Mouse (Mus musculus) right cerebral cortex, postnatal 4 days (tissue): ENCODE results near the gene Tex26.

Source experiments
- DNase-seq: peaks from one replicate; pipeline ENCODE4 v3.0.0-alpha.2; 2022

Tex26 gene

DNA sequence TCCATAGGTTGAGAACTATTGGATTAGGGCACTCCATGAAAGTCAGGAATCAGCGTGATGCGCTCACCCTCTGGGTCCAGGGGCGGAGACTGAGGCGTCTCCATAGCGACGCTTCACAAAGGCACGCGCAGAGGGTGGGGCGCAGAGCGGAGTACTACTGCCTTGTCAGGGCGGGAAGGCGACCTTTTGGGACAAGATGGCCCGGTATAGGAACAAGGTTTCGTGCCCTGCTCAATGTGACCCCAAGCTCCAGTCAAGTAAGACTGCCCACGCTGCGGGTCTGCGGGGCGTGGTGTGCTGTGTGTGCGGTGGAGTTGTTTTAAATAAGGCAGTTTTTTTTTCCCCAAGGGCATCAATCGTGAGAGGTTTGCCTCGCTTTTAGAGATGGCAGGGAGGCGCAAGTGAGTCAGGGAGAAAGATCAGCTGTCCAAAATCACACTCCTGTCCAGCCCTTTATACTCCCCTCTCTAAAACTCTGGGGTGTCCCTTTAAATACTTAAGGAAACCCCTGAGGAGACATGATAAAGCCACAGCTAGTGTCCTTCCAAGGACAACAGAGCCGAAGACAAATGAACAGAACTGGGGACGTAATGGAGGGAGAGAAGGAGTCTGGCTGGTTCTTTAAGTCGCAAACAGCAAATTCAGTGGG is at the start of gene Tex26:
TSS of gene Tex26 (plus strand) at position 130 of the 649 bp plus-strand sequence.
- peak; percentile 73 for DNase-seq

DNA sequence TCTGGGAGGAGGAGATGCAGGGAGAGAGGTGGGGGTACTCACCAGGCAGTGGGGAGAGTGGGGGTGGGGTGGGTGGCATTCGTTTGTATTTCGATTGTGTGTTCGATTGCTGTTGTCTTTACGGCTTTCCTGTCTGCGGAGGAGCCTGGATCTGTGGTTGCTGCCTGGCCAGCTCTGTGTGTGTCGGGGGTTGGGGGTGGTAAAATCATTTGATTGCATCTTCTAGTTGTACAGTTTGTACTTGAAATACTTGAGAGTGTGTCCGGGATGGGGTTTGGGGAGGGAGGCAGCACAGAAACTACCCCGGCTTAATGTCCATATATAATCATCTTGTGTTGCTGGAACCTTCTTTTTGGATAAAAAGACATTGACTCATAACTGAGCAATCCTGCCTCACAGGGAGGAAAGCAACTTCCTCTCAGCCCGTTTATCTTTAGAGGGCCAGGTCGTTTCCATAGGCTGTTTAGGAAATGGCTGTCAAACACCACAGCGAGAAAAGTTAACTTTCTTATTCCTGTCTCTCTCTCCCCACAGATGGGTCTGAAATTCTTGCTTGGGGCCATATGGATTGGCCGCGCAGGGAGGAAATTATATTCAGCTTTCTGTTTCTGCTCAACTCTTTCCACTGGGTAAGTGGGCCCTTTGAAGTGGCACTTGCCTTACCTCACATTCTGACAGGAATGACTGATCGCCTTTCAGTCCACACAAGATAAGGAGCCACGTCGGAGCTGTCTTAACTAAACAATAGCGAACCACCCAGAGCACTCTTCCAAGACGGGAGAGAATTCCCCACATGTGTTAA is 47.7 kb upstream of the Tex26 start:
- no peak for DNase-seq

DNA sequence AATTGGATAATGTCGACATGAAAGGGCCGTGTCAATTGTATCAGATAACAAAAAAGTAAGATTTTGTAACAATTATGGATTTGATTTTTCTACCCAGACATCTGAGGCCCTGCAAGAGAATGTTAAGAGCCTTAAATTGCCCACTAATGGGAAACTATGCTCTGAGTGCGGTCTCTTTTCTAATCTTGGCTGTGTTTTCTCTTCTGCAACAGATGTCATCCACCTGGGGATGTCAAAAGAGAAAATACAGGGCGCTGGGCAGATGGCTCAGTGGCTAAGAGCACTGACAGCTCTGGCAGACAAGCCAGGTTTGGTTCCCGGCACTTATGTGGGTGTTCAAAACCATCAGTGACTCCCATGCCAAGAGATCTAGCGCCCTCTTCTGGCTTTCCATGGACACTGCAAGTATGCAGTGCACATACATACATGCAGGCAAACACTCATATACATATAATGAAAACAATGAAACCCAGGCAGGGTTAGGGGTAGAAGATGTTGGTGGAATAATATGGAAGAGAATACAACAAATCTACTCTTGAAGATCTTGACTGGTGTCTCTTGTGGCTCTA is 47.0 kb upstream of the Tex26 start:
- no peak for DNase-seq

DNA sequence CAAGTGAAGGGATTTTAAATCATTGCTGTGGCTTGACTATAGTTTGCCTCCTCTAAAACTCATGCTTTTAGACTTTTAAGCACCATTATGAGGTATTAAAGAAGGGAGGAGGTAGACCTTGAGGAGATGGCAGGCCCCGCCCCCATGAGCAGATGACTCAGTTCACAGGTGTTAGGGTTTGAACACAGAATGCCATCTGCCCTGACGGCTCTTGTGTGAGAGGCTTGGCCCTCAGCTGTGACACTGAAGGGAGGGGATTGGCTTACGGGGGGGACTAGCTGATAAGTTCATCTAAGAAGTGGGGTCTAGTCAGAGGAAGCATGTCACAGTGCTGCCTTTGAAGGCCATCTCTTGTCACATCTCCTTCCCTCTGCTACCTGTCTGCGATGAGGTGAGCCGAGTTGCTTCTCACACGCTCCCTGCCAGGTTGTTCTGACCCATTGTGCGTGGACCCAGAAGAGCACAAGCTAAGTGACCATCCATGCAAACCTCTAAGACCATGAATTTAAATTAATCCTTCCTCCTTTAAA is 37.9 kb upstream of the Tex26 start:
- DNase-seq, result no peak

DNA sequence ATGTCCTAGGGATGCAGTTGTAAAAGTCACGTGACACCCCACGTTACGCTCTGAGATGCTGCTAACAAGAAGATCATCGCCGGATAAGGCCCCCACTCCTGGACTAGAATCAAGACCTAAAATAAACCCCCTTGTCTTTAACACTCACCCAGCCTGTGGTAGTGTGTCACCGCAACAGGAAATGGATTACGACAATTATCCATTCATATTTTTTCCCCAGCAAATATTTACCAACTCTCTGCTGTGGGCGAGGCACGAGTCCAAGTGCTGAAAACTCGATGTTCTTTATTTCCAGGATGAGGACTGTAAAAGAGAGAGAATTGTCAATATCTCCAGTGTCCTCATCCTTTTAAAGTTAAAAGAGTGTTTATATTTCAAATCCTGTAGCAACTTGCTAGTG is 37.4 kb upstream of the Tex26 start:
- DNase-seq, result no peak

DNA sequence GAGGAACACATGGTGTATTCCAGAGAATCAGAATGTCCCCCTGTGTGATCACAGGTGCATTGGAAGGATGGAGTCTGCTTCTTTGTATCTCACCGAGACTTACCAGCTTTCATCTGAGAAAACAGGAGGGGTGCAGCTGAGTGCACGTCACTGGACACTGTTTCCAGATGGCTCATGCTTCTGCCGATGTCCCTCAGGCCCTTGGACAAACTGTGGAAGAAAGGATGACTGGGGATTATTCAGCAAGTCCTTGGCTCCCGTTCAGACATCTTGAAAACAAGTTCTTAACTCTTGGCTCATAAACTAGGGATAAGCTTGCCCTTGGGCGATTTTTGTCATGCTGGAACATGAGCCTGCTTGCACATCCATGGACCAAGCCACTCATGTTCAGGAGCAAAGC is 36.1 kb upstream of the Tex26 start:
- no peak for DNase-seq

DNA sequence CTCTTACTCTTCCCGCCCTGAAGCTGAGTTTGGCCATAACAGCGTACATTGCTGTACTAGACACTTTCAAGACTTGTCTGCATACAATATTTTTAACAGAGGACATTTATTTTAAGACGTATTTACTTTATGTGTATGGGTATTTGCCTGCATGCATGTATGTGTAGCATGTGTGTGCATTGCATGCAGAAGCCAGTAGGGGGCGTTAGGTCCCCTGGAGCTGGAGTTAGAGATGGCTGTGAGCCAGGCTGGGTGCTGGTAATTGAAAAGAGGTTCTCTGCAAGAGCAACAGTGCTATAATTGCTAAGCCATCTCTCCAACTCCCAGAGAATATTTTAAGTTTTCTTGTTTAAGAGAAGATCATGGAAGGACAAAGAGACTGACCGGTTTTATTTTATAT is 34.8 kb upstream of the Tex26 start:
- DNase-seq, result no peak

DNA sequence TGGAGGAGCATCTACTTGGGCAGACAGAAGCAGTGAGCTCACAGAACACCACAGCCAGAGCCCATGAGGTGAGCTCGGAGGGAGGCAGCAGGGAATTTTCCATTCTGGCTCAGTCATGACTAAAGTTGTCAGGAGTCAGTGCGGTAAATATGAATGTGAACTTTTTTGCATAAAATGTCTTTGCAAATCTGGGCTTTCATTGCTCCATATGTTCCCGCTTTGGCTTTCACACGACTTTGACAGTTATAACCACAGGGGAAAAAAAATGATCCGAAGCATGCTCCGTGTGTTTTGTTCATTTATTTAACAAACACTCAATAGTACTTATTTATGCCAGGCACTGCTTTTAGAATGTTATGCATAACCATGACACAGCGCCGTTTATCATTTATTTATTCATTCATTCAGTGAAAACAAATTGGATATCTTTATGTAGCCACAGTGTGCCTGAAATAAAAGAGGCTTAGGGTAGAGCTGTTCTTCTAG is 32.6 kb upstream of the Tex26 start:
- no peak for DNase-seq

DNA sequence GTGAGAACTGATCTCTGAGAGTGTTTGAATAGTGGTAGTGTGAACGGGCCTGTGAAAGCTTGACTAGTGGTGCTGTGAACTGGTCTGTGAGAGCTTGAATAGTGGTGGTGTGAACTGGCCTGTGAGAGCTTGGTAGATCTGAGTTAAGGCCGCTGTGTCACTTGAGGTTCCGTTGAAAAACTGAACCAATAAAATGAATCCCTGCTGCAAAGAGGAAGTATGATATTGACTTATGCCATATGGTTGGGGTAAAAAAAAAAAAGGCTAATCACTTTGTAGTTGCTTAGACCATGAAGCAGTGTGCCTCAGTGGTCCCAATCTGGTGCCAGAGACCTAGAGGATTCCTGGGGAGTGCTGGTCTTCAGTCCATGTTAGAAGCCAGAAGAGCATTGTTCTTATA is 30.0 kb upstream of the Tex26 start:
- no peak for DNase-seq

DNA sequence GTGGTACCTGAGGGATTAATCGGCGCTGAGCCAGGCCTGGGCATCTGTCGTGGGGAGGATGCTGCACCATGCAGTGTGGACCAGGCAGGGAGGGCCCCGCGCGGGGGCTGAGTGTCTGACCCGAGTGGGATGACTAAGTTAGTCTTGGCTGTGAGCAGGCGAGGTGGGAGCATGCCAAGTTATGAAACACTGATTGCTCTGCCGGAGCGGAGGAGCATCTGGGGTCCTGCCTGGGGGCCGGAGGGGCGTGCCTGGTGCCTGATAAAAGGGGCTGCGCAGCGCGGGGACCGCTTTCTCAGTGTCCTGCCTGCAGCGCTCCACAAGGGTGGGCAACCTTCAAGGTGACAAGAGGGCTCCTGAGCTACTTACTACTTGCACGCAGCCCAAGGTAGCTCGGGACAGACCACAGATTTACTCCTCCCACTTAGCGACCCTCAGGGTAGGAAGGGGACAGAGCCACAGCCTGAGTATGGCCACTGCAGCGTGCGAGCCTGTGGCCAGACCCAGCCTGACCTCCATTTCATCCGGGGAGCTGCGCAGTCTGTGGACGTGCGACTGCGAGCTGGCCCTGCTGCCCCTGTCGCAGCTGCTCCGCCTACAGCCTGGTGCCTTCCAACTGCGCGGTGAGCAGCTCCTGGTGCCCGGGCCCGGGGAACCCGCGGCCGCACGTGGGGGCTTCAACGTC is 27.8 kb upstream of the Tex26 start, which contains the start of gene Medag:
TSS of gene Medag (plus strand) at position 241 of the 685 bp plus-strand sequence.
- DNase-seq, result peak; percentile 48

DNA sequence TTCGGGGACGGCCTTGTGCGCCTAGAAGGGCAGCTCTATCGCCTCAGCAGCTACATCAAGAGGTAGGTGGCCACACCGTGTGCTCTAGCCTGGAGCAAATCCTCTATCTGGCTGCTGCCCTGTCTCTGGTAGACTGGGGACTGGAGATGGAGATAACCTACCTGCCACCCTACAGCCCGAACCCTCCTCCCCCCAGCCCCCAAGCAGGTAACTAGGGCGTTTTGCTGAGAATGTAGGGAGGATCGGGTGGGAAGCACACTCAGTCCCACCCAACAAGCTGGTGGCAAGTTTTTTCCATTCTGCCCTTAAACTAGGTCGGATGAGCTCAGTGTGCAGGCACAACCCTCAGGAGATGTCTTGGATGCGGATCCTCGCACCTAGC is 27.3 kb upstream of the Tex26 start:
- no peak for DNase-seq

DNA sequence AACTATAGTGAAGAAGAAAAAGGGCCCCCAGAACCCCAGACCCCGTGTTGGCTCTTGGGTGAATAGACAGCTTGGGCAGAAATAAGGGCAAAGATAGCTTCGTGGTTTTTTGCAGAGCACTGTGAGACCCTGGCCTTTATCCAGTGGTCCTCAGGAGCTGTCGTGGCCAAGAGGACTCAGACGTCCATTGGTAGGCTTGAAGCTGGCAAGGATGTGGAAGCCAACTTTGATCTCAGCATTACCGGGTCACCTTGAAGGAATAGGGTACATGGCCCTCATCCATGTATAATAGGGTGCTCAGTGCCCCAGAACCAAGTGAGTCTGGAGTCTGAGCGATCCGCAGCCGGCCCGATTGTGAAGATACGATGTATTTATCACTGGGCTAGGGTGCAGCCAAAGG is 26.8 kb upstream of the Tex26 start:
- no peak for DNase-seq

DNA sequence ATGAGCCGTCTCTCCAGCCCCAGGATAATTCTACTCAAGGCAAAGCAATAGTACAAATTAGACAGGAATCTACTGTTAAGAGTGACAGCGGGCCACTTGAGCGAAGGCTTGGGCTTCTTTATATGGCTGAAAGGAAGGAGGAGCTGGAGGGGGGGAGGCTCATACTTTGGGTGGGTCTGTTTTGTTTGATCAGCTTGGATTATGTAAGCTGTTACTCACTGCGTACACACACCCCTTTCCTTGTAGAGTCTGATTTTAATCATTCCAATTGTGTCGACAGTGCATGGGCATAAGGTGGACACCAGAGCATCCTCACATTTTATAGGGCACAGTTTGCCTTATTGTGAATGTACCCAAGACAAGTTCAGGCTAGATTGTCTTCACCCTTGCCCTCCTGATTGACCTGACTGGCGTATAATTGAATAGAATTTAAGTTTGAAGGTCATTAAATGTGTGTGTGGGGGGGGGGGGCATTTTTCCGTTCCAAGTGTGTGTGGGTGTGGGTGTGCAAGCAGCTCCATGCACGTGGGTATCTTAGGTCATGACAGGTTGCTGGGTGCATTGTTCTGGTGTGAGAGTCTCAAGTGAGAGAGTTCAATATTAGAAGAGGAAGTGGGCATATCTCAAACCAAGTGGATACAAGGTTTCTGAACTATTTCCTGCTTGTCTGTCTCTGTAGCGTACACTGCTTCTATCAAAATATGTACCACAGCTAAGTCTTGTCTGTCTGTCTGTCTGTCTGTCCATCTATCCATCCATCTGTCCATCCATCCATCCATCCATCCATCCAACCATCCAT is 24.9 kb upstream of the Tex26 start:
- no peak for DNase-seq

DNA sequence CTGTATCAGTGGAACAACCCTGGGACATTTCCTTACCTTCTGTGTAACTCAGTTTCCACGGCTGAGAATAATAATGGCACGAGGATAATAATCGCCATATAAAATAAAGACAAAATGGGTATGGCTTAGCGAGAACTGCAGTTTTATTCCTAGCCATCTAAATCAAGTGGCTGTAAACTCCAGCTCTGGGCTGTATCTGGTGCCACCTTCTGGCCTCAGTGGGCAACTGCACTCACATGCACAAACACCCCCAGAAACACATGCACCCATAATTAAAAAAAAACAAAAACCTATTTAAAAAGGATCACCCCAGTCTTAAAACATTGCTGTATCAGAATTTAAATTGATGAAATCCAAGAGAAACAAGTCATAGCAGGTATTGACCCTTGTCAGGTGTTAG is 22.1 kb upstream of the Tex26 start:
- no peak for DNase-seq

DNA sequence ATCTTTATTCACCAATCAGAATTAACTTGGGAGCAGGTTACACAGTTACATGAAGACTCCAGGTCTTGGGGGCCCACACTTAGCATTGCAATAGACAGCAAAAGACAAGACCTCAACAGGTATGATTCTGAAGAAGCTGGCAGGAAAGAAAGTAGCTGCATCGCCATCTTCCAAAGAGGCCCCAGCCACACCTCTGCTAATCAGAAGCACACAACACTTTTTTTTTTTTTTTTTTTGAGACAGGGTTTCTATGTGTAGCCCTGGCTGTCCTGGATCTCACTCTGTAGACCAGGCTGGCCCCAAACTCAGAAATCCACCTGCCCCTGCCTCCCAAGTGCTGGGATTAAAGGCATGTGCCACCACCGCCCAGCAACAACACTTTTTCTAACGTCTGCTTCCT is 12.9 kb upstream of the Tex26 start:
- DNase-seq, result no peak

DNA sequence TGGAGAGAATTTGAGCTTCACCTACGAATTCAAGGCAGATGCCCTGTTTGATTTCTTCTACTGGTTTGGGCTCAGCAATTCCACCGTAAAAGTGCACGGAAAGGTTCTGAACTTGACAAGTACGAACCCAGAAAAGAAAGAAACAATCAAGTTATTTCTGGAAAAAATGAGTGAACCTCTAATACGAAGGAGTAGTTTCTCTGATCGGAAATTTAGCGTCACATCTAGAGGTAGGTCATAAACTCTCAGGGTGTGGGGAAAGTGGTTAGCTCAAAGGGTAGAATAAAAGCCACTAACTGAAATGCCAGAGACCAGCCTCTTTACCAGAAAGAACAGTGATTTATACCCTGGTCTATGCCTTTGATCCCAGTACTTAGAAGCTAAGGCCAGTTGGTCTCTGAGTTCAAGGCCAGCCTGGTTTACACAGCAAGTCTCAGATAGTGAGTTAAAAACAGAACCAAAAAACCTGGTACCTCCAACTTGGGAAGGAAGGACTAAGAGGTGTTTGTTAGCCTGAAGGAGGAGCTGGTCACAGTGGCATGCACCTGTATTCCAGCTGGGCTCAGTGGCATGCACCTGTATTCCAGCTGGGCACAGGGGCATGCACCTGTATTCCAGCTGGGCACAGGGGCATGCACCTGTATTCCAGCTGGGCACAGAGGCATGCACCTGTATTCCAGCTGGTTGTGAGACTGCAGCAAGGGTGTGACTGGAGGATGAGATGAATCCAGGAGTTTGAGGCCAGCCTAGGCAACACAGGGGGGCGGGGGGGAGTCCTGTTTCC is 12.0 kb upstream of the Tex26 start:
- DNase-seq, result no peak

DNA sequence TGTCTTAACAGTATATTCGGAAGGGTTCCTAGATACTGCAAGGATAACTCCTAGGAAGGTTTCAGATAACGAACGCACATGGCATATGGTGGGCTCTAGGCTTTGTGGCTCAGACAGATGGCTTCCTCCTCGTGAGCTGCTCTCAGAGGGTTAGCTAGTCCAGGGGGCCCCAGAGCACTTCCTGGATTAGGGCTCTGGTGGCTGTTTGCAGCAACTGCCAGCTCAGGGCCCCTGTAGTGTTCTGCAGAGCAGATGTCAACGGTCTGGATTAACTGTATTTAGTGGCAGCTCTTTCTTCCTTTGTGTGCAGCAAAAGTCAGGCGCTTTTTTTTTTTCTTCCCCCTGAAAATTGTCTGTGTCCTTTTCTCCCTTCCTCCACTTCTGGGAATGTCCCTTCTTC is 11.1 kb upstream of the Tex26 start:
- no peak for DNase-seq

DNA sequence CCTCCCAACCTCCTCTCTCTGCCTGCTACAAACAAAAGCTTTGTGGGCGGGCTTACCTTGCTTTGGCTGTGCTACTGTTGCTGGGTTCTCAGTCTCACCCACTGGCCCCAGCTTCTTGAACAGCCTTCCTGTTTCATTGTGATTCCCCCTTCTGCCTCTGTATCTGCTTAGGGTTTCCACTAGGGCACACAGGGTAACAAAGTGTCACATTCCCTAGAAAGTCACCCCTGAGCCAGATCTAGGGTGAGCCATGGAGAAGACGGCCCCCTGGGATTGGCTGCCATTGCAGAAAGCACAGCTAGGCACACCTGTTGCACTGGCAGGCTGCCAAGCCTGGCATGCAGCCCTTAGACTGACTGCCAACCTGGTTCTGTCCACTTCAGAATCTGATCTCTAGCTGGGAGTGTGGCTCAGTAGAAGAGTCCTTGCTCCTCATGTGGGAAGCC is 10.6 kb upstream of the Tex26 start:
- peak; percentile 47 for DNase-seq

DNA sequence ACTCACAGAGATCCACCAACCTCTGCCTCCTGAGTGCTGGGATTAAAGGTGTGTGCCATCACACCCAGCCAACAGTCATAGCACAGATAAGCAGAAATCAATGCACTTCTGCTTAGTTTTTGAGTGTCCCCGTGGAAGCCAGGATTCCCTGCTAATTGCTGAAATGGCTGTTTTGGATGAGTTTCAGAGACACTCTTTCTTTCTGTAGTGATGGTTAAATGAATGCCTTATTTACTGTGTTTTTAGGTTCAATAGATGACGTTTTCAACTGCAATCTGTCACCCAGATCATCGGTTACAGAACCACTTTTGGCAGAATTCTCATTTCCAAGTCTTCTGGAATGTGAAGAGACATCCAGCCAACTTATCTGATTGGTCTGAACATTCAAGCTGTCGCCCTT is 9.9 kb upstream of the Tex26 start:
- no peak for DNase-seq

DNA sequence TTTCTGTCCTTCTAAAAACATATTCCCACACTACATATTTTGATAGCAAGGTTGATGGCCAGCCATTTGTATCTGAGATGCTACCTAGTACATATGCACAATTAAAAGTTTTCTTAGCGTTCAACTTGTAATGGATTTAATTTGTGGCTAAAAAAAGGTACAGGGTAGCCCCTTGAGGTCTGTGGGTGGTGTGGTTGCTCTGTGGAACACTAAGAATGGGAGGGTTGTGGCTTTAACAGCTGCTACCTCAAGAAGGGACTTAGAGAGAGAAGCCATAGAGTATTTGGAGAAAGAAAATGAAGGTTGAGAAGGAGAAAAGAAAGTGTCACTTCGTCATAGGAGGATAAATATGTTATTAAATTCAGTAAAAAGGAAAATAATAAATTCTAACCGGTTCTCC is 8.5 kb upstream of the Tex26 start:
- DNase-seq, result no peak

DNA sequence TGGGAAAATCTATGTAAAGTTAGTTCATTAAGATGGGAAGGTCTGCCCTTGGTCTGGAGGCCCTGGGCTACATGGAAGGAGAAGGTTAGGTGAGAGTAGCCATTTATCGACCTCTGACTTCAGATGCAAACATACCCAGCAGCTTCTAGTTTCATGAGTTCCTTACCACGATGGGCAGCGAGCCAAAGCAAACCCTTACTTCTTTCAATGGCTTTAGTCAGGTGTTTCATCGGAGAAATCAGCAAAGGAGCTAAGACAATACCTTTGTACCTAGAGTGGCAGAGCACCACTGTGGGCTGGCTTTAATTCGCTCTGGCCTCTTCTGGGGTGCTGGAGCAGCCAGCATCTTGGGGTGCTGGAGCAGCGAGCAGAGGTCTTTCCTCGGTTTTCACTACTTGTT is 5.8 kb upstream of the Tex26 start:
- no peak for DNase-seq
